Mouse (Mus musculus): ENCODE data around the gene Dhrs1.

DNA sequence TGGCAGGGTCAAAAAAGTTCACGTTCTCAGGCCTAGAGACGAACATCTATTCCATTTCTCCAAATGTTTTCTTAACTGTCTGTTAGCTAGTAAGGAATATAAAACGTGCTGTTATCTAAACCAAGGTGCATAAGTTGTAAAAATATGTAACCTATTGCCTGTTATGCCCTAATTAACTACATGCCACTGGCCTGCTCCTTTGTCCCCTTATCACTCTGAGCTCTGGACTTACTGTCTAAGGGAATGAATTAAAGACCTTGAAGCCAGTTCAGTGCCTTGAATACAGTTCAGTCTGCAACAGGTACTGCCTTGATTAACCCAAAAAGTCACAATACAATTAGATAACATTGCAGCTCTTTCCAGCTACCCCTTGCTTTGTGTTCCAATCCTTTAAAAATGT is 10.2 kb downstream of the Dhrs1 start:
- no peak for TF ChIP-seq POLR2A (IDR thresholded peaks at IDR 0.05; ENCODE audit: extremely low read depth, insufficient read depth, low read length)
- TF ChIP-seq CTCF (IDR thresholded peaks at IDR 0.05; ENCODE audit: low read depth, low read length) = no peak

Measured in liver, adult 2 months (tissue).